In genomic region chr1:136683061-136683531, GRCm38 (mm10) we compare ENCODE assay signal across 8 mouse cellular contexts. TPM values are rescaled to one million over a fixed set of nuclear protein-coding genes. Genes with fewer than 3 reads are reported as not detected.
A peak's percentile ranks its signal among the peaks of the same experiment; 100 is the strongest.
DNase-seq lines count a peak whose midpoint lies in the region; ATAC-seq and TF ChIP-seq lines count a peak whose summit lies in the region.

No protein-coding gene starts in this region.

- H3K9ac ChIP-seq in kidney, postnatal 0 days (ENCODE audit: low read depth, low read length): no peak overlapping the region
- no peak overlapping the region for H3K9ac ChIP-seq in hindbrain, embryonic 13.5 days

- peak; percentile 68 for DNase-seq in right cerebral cortex, adult 18-20 months
- DNase-seq in right cerebral cortex, postnatal 25 days: no peak
- DNase-seq in fibroblast of lung, adult 2 months (ENCODE audit: low read depth): peak; percentile 96
- DNase-seq in kidney, postnatal 0 days (ENCODE audit: low spot score): peak; percentile 74
- DNase-seq in cerebellum, postnatal 25 days: no peak
- no peak for DNase-seq in forebrain, embryonic 10.5 days (ENCODE audit: extremely low spot score, low spot score)

- no peak for TF ChIP-seq POLR2A in olfactory bulb, adult 2 months (IDR thresholded peaks at IDR 0.05; ENCODE audit: insufficient read depth, low read depth, low read length)

- no peaks in the 10 kb centered on the region for H3K9me3 ChIP-seq in kidney, postnatal 0 days (replicated peaks; ENCODE audit: low read length)
- H3K9me3 ChIP-seq in hindbrain, embryonic 13.5 days: no peaks in the 10 kb centered on the region
- no peaks in the 10 kb centered on the region for H3K9me3 ChIP-seq in forebrain, embryonic 10.5 days

- no peak for TF ChIP-seq CTCF in kidney, postnatal 0 days (IDR thresholded peaks at IDR 0.05; ENCODE audit: low read depth)
- TF ChIP-seq CTCF in olfactory bulb, adult 2 months (IDR thresholded peaks at IDR 0.05; ENCODE audit: insufficient read depth, low read depth, low read length): no peak

- no peak overlapping the region for H3K4me3 ChIP-seq in kidney, postnatal 0 days (replicated peaks; ENCODE audit: low read depth, low read length)
- H3K4me3 ChIP-seq in olfactory bulb, adult 2 months (ENCODE audit: insufficient read depth, low read depth, low read length): no peak overlapping the region
- H3K4me3 ChIP-seq in hindbrain, embryonic 13.5 days: no peak overlapping the region
- H3K4me3 ChIP-seq in forebrain, embryonic 10.5 days: no peak overlapping the region

- 57% methylated on average over 3 of the region's 3 CpGs for WGBS in kidney, postnatal 0 days
- WGBS in olfactory bulb, adult 2 months: 48% methylated on average over 3 of the region's 3 CpGs
- 78% methylated on average over 3 of the region's 3 CpGs for WGBS in hindbrain, embryonic 13.5 days
- 82% methylated on average over 3 of the region's 3 CpGs for WGBS in forebrain, embryonic 10.5 days

- no peaks in the 10 kb centered on the region for H3K4me1 ChIP-seq in kidney, postnatal 0 days (replicated peaks; ENCODE audit: insufficient read depth, low read length)
- peaks cover 10% of the 10 kb centered on the region for H3K4me1 ChIP-seq in olfactory bulb, adult 2 months (ENCODE audit: control insufficient read depth, insufficient read depth, low read length)
- H3K4me1 ChIP-seq in hindbrain, embryonic 13.5 days (replicated peaks): no peaks in the 10 kb centered on the region
- H3K4me1 ChIP-seq in forebrain, embryonic 10.5 days: 0 out of 2 replicates have a peak, but pooled peaks cover 9% of the 10 kb centered on the region

- no peaks in the 10 kb centered on the region for H3K36me3 ChIP-seq in kidney, postnatal 0 days (ENCODE audit: insufficient read depth, low read length)
- H3K36me3 ChIP-seq in hindbrain, embryonic 13.5 days: no peaks in the 10 kb centered on the region
- H3K36me3 ChIP-seq in forebrain, embryonic 10.5 days (replicated peaks): no peaks in the 10 kb centered on the region

- no peaks in the 10 kb centered on the region for H3K27me3 ChIP-seq in kidney, postnatal 0 days (ENCODE audit: insufficient read depth, low read length)
- H3K27me3 ChIP-seq in hindbrain, embryonic 13.5 days: no peaks in the 10 kb centered on the region
- no peaks in the 10 kb centered on the region for H3K27me3 ChIP-seq in forebrain, embryonic 10.5 days (ENCODE audit: poor library complexity, severe bottlenecking)

- H3K27ac ChIP-seq in kidney, postnatal 0 days: no peak overlapping the region
- H3K27ac ChIP-seq in olfactory bulb, adult 2 months (ENCODE audit: insufficient read depth, low read depth, low read length): 0 out of 2 replicates have a peak overlapping the region, but pooled peaks have one; percentile 13
- H3K27ac ChIP-seq in hindbrain, embryonic 13.5 days: no peak overlapping the region
- H3K27ac ChIP-seq in forebrain, embryonic 10.5 days: no peak overlapping the region

- H3K4me2 ChIP-seq in kidney, postnatal 0 days (ENCODE audit: low read length): no peak overlapping the region
- H3K4me2 ChIP-seq in hindbrain, embryonic 13.5 days: no peak overlapping the region

- ATAC-seq in kidney, postnatal 0 days (replicated peaks; ENCODE audit: low FRiP score, low read depth): no peak; the same call in 1 of the 2 replicates
- ATAC-seq in hindbrain, embryonic 13.5 days (ENCODE audit: low FRiP score): no peak

RNA-seq across cellular contexts. Expression of gene Zfp281, which starts 58.4 kb away (rescaled TPM):
- polyA plus RNA-seq in kidney, postnatal 0 days (2015; fragmentation: Nextera tagmentation; extraction: Ambion mirVana): 18.3 and 19.0 TPM in 2 replicates
- 92.8 TPM in 1 of 2 replicates, not detected in the other for polyA plus RNA-seq in olfactory bulb, adult 2 months (2012; ENCODE audit: insufficient read depth, insufficient read length, low replicate concordance, missing spikeins)
- 25.0 and 25.6 TPM in 2 replicates for polyA plus RNA-seq in hindbrain, embryonic 13.5 days (2015; fragmentation: Nextera tagmentation; extraction: Ambion mirVana)
- 24.7 and 27.8 TPM in 2 replicates for polyA plus RNA-seq in forebrain, embryonic 10.5 days (2016; fragmentation: Nextera tagmentation; extraction: Ambion mirVana)

Comparison
In these comparisons a context has a peak if more than half of its experiments do, and no peak if none do; other contexts are left out.
1. DNase-seq: peak in right cerebral cortex, adult 18-20 months (single experiment), fibroblast of lung, adult 2 months (single experiment) and kidney, postnatal 0 days (single experiment); none in right cerebral cortex, postnatal 25 days (single experiment), cerebellum, postnatal 25 days (0 of 2) and forebrain, embryonic 10.5 days (single experiment).